Mouse (Mus musculus): ENCODE data around the gene Camta1.

DNA sequence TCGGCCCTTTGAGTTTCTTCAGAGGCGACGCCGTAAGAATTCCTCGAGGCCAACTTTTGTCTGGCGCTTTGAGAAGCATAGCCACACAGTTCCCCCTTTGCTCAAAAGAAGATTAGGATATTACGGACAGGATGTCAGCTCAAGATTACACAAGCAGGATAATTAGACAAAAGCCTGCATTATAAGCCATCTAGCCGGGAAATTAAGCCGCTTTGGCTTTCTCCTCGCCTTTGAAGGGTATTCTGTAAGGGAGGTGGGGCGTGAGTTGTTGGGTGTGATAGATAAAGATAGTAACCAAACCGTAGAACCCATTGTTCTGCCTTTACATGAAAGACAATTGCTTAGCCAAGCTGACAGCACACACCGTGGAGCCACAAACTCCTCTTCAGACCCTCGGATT is 579.6 kb downstream of the Camta1 start:
- TF ChIP-seq POLR2A (IDR thresholded peaks at IDR 0.05; ENCODE audit: control insufficient read depth, extremely low read depth, insufficient read depth, low read length, poor library complexity) (no peak), CTCF (IDR thresholded peaks at IDR 0.05; ENCODE audit: borderline replicate concordance, control insufficient read depth, extremely low read depth, insufficient read depth, low read length, poor library complexity) (no peak)
